Mouse (Mus musculus): ENCODE data around the gene Upk3bl.
"Not testable (repeated sequence)": the region's sequence is repeated elsewhere in the genome, so short reads cannot be mapped to it uniquely, and the experiment has no call there.

Upk3bl gene

GRCm38 (mm10) chr5:136048541-136048940, 5.8 kb upstream of the Upk3bl start:
- DNase-seq, result not testable (repeated sequence)

- DNase-seq, result no peak
These were observed 4.4 kb upstream of the Upk3bl start for GRCm38 (mm10) chr5:136049926-136050325.

- DNase-seq, result no peak
These were observed 2.8 kb upstream of the Upk3bl start for GRCm38 (mm10) chr5:136051231-136052085.

- no peak for DNase-seq
These were observed 1.2 kb upstream of the Upk3bl start for GRCm38 (mm10) chr5:136052861-136053655.

GRCm38 (mm10) chr5:136056062-136056461, 1.8 kb downstream of the Upk3bl start:
- no peak for DNase-seq

- no peak for DNase-seq
These were observed 2.8 kb downstream of the Upk3bl start for GRCm38 (mm10) chr5:136057085-136057484.

- DNase-seq, result peak; percentile 66 to 75
These were observed 7.3 kb downstream of the Upk3bl start for GRCm38 (mm10) chr5:136061567-136061966.

- DNase-seq, result no peak
These were observed 9.6 kb downstream of the Upk3bl start for GRCm38 (mm10) chr5:136063920-136064319.

- not testable (repeated sequence) for DNase-seq
These were observed 12.3 kb downstream of the Upk3bl start for GRCm38 (mm10) chr5:136066404-136067148.

- no peak for DNase-seq
These were observed 15.1 kb downstream of the Upk3bl start for GRCm38 (mm10) chr5:136069411-136069810.

- no peak for DNase-seq
These were observed 18.8 kb downstream of the Upk3bl start for GRCm38 (mm10) chr5:136073051-136073450.

GRCm38 (mm10) chr5:136073526-136073925, 19.2 kb downstream of the Upk3bl start:
- no peak for DNase-seq

- DNase-seq, result no peak
These were observed 20.8 kb downstream of the Upk3bl start for GRCm38 (mm10) chr5:136075076-136075475.

- DNase-seq, result no peak
These were observed 22.0 kb downstream of the Upk3bl start for GRCm38 (mm10) chr5:136076284-136076683.

- no peak for DNase-seq
These were observed 22.8 kb downstream of the Upk3bl start for GRCm38 (mm10) chr5:136077001-136077550.

- no peak for DNase-seq
These were observed 23.8 kb downstream of the Upk3bl start for GRCm38 (mm10) chr5:136078136-136078535.

GRCm38 (mm10) chr5:136082345-136082744, 28.1 kb downstream of the Upk3bl start:
- DNase-seq, result no peak

GRCm38 (mm10) chr5:136083669-136084107, 29.4 kb downstream of the Upk3bl start, which contains the start of gene Rasa4:
Gene Rasa4, plus strand, starts transcription at chr5:136083916.
- peak; percentile 96 to 98 for DNase-seq

GRCm38 (mm10) chr5:136084144-136084881, 30.0 kb downstream of the Upk3bl start:
- no peak for DNase-seq

GRCm38 (mm10) chr5:136084891-136085651, 30.8 kb downstream of the Upk3bl start:
- DNase-seq, result peak; percentile 51 to 63

- DNase-seq, result no peak
These were observed 32.0 kb downstream of the Upk3bl start for GRCm38 (mm10) chr5:136086290-136086689.

Data from thymus, postnatal 36 days (tissue).